Mouse (Mus musculus): ENCODE data around the gene Inka2.

The Inka2 gene

GRCm38 (mm10) chr3:105704031-105705008 is at the start of gene Inka2:
Gene Inka2, plus strand, starts transcription at chr3:105704599.
- DNase-seq, result peak; percentile 80 to 87

GRCm38 (mm10) chr3:105655031-105655585 is 49.3 kb upstream of the Inka2 start:
- DNase-seq, result no peak

- DNase-seq, result no peak
Observed at GRCm38 (mm10) chr3:105660530-105660929, 43.9 kb upstream of the Inka2 start.

GRCm38 (mm10) chr3:105663043-105663442 is 41.4 kb upstream of the Inka2 start:
- peak; percentile 14 to 29 for DNase-seq

GRCm38 (mm10) chr3:105665105-105665765 is 39.2 kb upstream of the Inka2 start:
- no peak for DNase-seq

- no peak for DNase-seq
Observed at GRCm38 (mm10) chr3:105666996-105667523, 37.3 kb upstream of the Inka2 start.

- no peak for DNase-seq
Observed at GRCm38 (mm10) chr3:105668161-105668560, 36.2 kb upstream of the Inka2 start.

- DNase-seq, result no peak
Observed at GRCm38 (mm10) chr3:105669776-105670175, 34.6 kb upstream of the Inka2 start.

- no peak for DNase-seq
Observed at GRCm38 (mm10) chr3:105670801-105671200, 33.6 kb upstream of the Inka2 start.

GRCm38 (mm10) chr3:105674595-105675218 is 29.7 kb upstream of the Inka2 start:
- peak; percentile 55 to 68 for DNase-seq

- no peak for DNase-seq
Observed at GRCm38 (mm10) chr3:105675932-105676331, 28.5 kb upstream of the Inka2 start.

GRCm38 (mm10) chr3:105680346-105680745 is 24.1 kb upstream of the Inka2 start:
- no peak for DNase-seq

GRCm38 (mm10) chr3:105686394-105687323 is 17.7 kb upstream of the Inka2 start:
- no peak for DNase-seq

GRCm38 (mm10) chr3:105687324-105688060 is 16.9 kb upstream of the Inka2 start, which contains the start of gene Ddx20:
Gene Ddx20, minus strand, starts transcription at chr3:105687574.
- DNase-seq, result peak; percentile 94 to 97

- no peak for DNase-seq
Observed at GRCm38 (mm10) chr3:105688536-105688935, 15.9 kb upstream of the Inka2 start.

- DNase-seq, result no peak
Observed at GRCm38 (mm10) chr3:105693327-105694080, 10.9 kb upstream of the Inka2 start.

- no peak for DNase-seq
Observed at GRCm38 (mm10) chr3:105695476-105696386, 8.7 kb upstream of the Inka2 start.

GRCm38 (mm10) chr3:105696387-105697147 is 7.8 kb upstream of the Inka2 start:
- DNase-seq, result no peak
